Mouse (Mus musculus) small intestine, adult 2 months (tissue): ENCODE results near the gene Gli2. TPM values are rescaled to one million over a fixed set of nuclear protein-coding genes. Genes with fewer than 3 reads are reported as not detected.

Experiments used
- H3K27ac ChIP-seq: fragments of 200-500 bp; 2 replicates; pipeline ENCODE4 v1.5.1; 2012; ENCODE audit warnings: low read depth, low read length, control low read depth, inconsistent platforms; ENCODE audit not compliant: insufficient read depth
- H3K27me3 ChIP-seq: fragments of 200-500 bp; 2 replicates; pipeline ENCODE4 v1.6.1; 2012; ENCODE audit warnings: mild to moderate bottlenecking, moderate library complexity, low read length, inconsistent platforms; ENCODE audit not compliant: control insufficient read depth, insufficient read depth
- H3K36me3 ChIP-seq: fragments of 200-500 bp; 2 replicates; pipeline ENCODE4 v1.6.1; 2012; ENCODE audit warnings: mild to moderate bottlenecking, low read length, control low read depth, inconsistent platforms; ENCODE audit not compliant: control insufficient read depth, insufficient read depth
- H3K4me1 ChIP-seq: fragments of 200-500 bp; 2 replicates; pipeline ENCODE4 v1.6.1; 2012; ENCODE audit warnings: low read length, inconsistent platforms, mixed read lengths; ENCODE audit not compliant: control insufficient read depth, insufficient read depth, insufficient read length
- H3K4me3 ChIP-seq: fragments of 200-500 bp; 2 replicates; pipeline ENCODE4 v1.5.1; 2012; ENCODE audit warnings: low read depth, mild to moderate bottlenecking, control low read depth, inconsistent platforms, low read length, moderate library complexity
- CTCF ChIP-seq: fragments of 200-500 bp; IDR thresholded peaks from 2 replicates; pipeline ENCODE4 v1.5.1; 2012; ENCODE audit warnings: low read depth, mild to moderate bottlenecking, control low read depth, inconsistent platforms, low read length, moderate library complexity, mixed read lengths; ENCODE audit not compliant: insufficient replicate concordance, insufficient read length; ENCODE audit errors: extremely low read depth
- POLR2A ChIP-seq: fragments of 200-500 bp; IDR thresholded peaks from 2 replicates; pipeline ENCODE4 v1.6.1; 2012; ENCODE audit warnings: low read depth, mild to moderate bottlenecking, control low read depth, inconsistent platforms, low read length, moderate library complexity
- WGBS: fragments of 180-500 bp; shearing (Covaris S2); methylation state at CpG from one replicate; pipeline ENCODE4 v1.1.7; 2018; 5-methylcytosine and 5-hydroxymethylcytosine counted together
- polyA plus RNA-seq: library from polyadenylated mRNA; depleted of rRNA; stranded (reverse); fragments of >200 nt; gene quantifications from 2 replicates; pipeline ENCODE4 v1.2.3, GENCODE M21; 2012

The Gli2 gene
- polyA plus RNA-seq, 1 experiment: 4.7 TPM

GRCm38 (mm10) chr1:119019056-119019455 lies 34.4 kb downstream of the Gli2 start:
- Histone ChIP-seq H3K4me3 (no peak overlapping the region), H3K4me1 (no peaks in the 10 kb centered on the region), H3K27me3 (no peaks in the 10 kb centered on the region), H3K27ac (no peak overlapping the region), H3K36me3 (no peaks in the 10 kb centered on the region)
- no peak for TF ChIP-seq CTCF
- no peak for TF ChIP-seq POLR2A

GRCm38 (mm10) chr1:119016866-119017265 lies 36.6 kb downstream of the Gli2 start:
- WGBS: 71% methylated on average over 3 of the region's 3 CpGs
- Histone ChIP-seq H3K27me3 (no peaks in the 10 kb centered on the region), H3K4me3 (no peak overlapping the region), H3K36me3 (no peaks in the 10 kb centered on the region), H3K4me1 (no peaks in the 10 kb centered on the region), H3K27ac (no peak overlapping the region)
- TF ChIP-seq POLR2A: no peak
- TF ChIP-seq CTCF: no peak

- Histone ChIP-seq H3K4me1 (no peaks in the 10 kb centered on the region), H3K27ac (no peak overlapping the region), H3K4me3 (no peak overlapping the region), H3K36me3 (no peaks in the 10 kb centered on the region), H3K27me3 (no peaks in the 10 kb centered on the region)
- WGBS: 35% methylated on average over 6 of the region's 6 CpGs
- TF ChIP-seq POLR2A (no peak), CTCF (no peak)
These were observed 38.3 kb downstream of the Gli2 start for GRCm38 (mm10) chr1:119015108-119015507.

- TF ChIP-seq CTCF (no peak), POLR2A (no peak)
- Histone ChIP-seq H3K27ac (no peak overlapping the region), H3K27me3 (no peaks in the 10 kb centered on the region), H3K36me3 (no peaks in the 10 kb centered on the region), H3K4me3 (no peak overlapping the region), H3K4me1 (no peaks in the 10 kb centered on the region)
These were observed 44.5 kb downstream of the Gli2 start for GRCm38 (mm10) chr1:119008949-119009348.

- Histone ChIP-seq H3K4me3 (no peak overlapping the region), H3K36me3 (no peaks in the 10 kb centered on the region), H3K27ac (no peak overlapping the region), H3K27me3 (no peaks in the 10 kb centered on the region), H3K4me1 (no peaks in the 10 kb centered on the region)
- TF ChIP-seq POLR2A (no peak), CTCF (no peak)
- 36% methylated on average over 1 of the region's 1 CpGs for WGBS
These were observed 49.5 kb downstream of the Gli2 start for GRCm38 (mm10) chr1:119003852-119004398.

GRCm38 (mm10) chr1:119001454-119002034 lies 51.9 kb downstream of the Gli2 start:
- Histone ChIP-seq H3K27ac (no peak overlapping the region), H3K36me3 (no peaks in the 10 kb centered on the region), H3K27me3 (no peaks in the 10 kb centered on the region), H3K4me3 (no peak overlapping the region), H3K4me1 (no peaks in the 10 kb centered on the region)
- 57% methylated on average over 12 of the region's 12 CpGs for WGBS
- TF ChIP-seq POLR2A (no peak), CTCF (no peak)

GRCm38 (mm10) chr1:118994482-118995105 lies 58.8 kb downstream of the Gli2 start:
- 84% methylated on average over 8 of the region's 8 CpGs for WGBS
- no peaks in the 10 kb centered on the region for H3K36me3 ChIP-seq
- no peak overlapping the region for H3K27ac ChIP-seq
- H3K4me1 ChIP-seq: no peaks in the 10 kb centered on the region
- no peak overlapping the region for H3K4me3 ChIP-seq
- H3K27me3 ChIP-seq: no peaks in the 10 kb centered on the region
- no peak for TF ChIP-seq CTCF
- TF ChIP-seq POLR2A: no peak
